Mouse (Mus musculus): ENCODE measurements around the gene Cmip. TPM values are rescaled to one million over a fixed set of nuclear protein-coding genes. Genes with fewer than 3 reads are reported as not detected.

The Cmip gene
- polyA plus RNA-seq, 1 experiment from 2014 or later = 18.7 TPM

DNA sequence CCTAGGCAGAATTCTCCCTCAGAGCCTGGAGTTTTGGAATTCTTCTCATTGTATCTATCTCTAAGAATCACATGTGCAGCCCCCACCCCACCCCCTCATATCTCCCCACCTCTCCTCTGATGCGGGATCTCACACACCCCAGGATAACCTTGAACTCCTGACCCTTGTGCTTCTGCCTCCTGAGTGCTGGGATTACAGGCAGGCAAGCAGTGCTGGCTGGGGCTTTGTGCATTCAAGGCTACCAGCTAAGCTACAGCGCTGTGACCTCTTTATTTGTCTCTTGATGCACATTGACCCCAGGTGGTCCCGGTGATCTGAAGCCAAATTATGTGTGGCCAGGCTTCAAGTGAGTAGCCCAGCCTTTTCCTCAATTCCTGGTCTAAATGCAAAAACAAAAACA is 15.0 kb upstream of the Cmip start:
- Histone ChIP-seq H3K9ac (no peak overlapping the region), H3K4me2 (no peak overlapping the region), H3K4me3 (no peak overlapping the region), H3K27ac (no peak overlapping the region), H3K9me3 (replicated peaks) (no peaks in the 10 kb centered on the region), H3K27me3 (replicated peaks) (peaks cover 15% of the 10 kb centered on the region; the same call in 1 of the 2 replicates), H3K36me3 (no peaks in the 10 kb centered on the region), H3K4me1 (peaks cover 6% of the 10 kb centered on the region; the same call in 1 of the 2 replicates)
- no peak for ATAC-seq
- 49% methylated on average over 3 of the region's 3 CpGs for whole genome bisulfite sequencing (ENCODE audit: insufficient replicate concordance)

DNA sequence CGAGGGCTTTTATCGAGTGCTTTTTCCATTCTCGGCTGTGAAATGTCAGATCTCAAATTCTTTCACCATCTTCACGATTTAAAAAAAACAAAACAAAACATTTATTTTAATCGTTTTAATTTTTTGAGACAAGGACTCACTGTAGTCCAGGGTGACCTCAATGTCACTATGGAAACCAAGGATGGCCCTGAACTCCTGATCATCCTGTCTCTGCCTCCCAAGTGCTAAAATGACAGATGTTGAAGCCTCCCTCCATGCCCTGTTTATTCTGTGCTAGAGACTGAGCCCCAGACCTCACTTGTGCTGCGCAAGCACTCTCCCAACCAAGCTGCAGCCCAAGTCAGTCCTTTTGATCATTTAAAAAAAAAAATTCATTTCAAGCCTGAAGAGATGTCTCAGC is 14.6 kb upstream of the Cmip start:
- no peak for ATAC-seq
- no peak overlapping the region for H3K9ac ChIP-seq
- H3K36me3 ChIP-seq = no peaks in the 10 kb centered on the region
- no peak overlapping the region for H3K27ac ChIP-seq
- H3K4me3 ChIP-seq = no peak overlapping the region
- peaks cover 14% of the 10 kb centered on the region; the same call in 1 of the 2 replicates for H3K27me3 ChIP-seq (replicated peaks)
- H3K9me3 ChIP-seq (replicated peaks) = no peaks in the 10 kb centered on the region
- H3K4me1 ChIP-seq = peaks cover 6% of the 10 kb centered on the region; the same call in 1 of the 2 replicates
- 66% methylated on average over 6 of the region's 6 CpGs for WGBS (ENCODE audit: insufficient replicate concordance)
- H3K4me2 ChIP-seq = no peak overlapping the region

DNA sequence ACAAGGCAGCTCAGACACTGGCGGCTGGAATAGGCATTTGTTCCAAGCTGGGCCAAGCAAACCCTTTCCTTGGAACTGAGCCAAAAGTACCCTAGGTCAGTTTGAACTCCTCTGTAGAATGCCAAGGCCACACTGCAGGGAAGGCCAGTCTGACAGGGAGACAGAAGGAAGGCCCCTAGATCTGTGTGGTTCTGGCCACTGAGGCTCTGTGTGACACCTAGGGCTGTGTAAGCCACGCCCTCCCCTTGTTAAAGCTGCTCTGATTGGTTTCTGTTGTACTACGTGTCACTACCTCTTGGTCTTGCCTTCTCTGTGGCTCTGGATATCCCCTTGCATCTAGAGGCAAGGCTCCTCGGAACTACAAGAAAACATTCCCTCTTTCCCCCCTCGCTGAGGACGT is 12.3 kb upstream of the Cmip start:
- Histone ChIP-seq H3K4me3 (no peak overlapping the region), H3K9me3 (replicated peaks) (no peaks in the 10 kb centered on the region), H3K4me2 (no peak overlapping the region), H3K9ac (no peak overlapping the region), H3K27ac (no peak overlapping the region), H3K36me3 (no peaks in the 10 kb centered on the region), H3K27me3 (replicated peaks) (peaks cover 23% of the 10 kb centered on the region; the same call in 1 of the 2 replicates), H3K4me1 (peaks cover 16% of the 10 kb centered on the region)
- peak; percentile 73 for ATAC-seq
- WGBS (ENCODE audit: insufficient replicate concordance) = 45% methylated on average over 6 of the region's 6 CpGs

DNA sequence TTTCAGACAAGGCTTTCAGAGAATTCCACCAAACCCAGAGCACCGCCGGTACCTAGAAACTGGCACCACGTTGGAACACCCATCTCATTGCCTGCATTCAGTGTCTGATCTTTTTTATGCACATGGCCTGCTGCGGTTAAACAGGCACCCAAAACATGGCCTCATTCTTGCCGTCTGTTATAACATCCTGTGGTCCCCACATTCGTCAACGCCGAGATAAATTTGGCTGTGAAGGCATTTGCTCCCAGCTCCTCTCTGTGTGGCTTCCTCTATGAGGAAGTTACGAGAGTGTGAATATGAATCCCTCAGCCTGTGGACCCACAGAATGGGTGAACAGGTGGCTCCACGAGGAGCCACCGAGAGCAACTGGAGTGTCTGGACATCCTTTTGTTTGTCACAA is 8.5 kb upstream of the Cmip start:
- H3K4me2 ChIP-seq = no peak overlapping the region
- H3K9ac ChIP-seq = no peak overlapping the region
- no peaks in the 10 kb centered on the region for H3K9me3 ChIP-seq (replicated peaks)
- H3K4me3 ChIP-seq = no peak overlapping the region
- H3K4me1 ChIP-seq = peaks cover 9% of the 10 kb centered on the region
- no peaks in the 10 kb centered on the region for H3K36me3 ChIP-seq
- H3K27ac ChIP-seq = no peak overlapping the region
- WGBS (ENCODE audit: insufficient replicate concordance) = 27% methylated on average over 11 of the region's 11 CpGs
- H3K27me3 ChIP-seq (replicated peaks) = peaks cover 25% of the 10 kb centered on the region
- no peak for ATAC-seq

- H3K4me2 ChIP-seq = no peak overlapping the region
- H3K27me3 ChIP-seq (replicated peaks) = peaks cover 25% of the 10 kb centered on the region
- WGBS (ENCODE audit: insufficient replicate concordance) = 56% methylated on average over 7 of the region's 7 CpGs
- no peak for ATAC-seq
- no peaks in the 10 kb centered on the region for H3K36me3 ChIP-seq
- H3K9ac ChIP-seq = no peak overlapping the region
- H3K27ac ChIP-seq = no peak overlapping the region
- H3K9me3 ChIP-seq (replicated peaks) = no peaks in the 10 kb centered on the region
- peaks cover 24% of the 10 kb centered on the region for H3K4me1 ChIP-seq
- H3K4me3 ChIP-seq = no peak overlapping the region
These were observed 5.7 kb upstream of the Cmip start for GRCm38 (mm10) chr8:117251086-117251681.

DNA sequence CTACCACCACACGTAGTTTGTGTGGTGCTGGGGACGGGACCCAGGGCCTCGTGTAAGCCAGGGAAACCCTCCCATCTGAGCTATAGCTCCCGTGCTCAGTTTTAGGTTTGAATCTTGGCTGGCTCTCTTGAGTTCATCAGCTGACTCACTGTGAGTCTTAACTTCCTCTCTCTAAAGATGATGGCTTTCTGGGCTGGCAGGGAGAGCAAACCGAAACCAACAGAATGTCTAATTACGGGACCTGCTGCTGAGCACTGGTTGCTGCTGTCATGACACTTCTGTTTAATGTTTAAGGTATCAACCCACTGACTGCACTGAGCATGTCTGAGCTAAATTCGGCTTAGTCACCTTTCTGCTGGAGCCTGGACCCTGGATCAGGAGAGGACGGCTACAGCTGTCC is 4.2 kb upstream of the Cmip start:
- Histone ChIP-seq H3K36me3 (no peaks in the 10 kb centered on the region), H3K27me3 (replicated peaks) (peaks cover 18% of the 10 kb centered on the region), H3K4me2 (no peak overlapping the region), H3K4me3 (no peak overlapping the region), H3K4me1 (peaks cover 26% of the 10 kb centered on the region), H3K27ac (no peak overlapping the region), H3K9me3 (replicated peaks) (no peaks in the 10 kb centered on the region), H3K9ac (no peak overlapping the region)
- ATAC-seq = no peak
- WGBS (ENCODE audit: insufficient replicate concordance) = 80% methylated on average over 8 of the region's 8 CpGs

GRCm38 (mm10) chr8:117253390-117254269 is 3.2 kb upstream of the Cmip start:
- no peak overlapping the region for H3K9ac ChIP-seq
- H3K27me3 ChIP-seq (replicated peaks) = peaks cover 13% of the 10 kb centered on the region
- no peaks in the 10 kb centered on the region for H3K36me3 ChIP-seq
- ATAC-seq = no peak
- H3K4me3 ChIP-seq = no peak overlapping the region
- peaks cover 25% of the 10 kb centered on the region for H3K4me1 ChIP-seq
- WGBS (ENCODE audit: insufficient replicate concordance) = 77% methylated on average over 17 of the region's 17 CpGs
- H3K4me2 ChIP-seq = no peak overlapping the region
- H3K9me3 ChIP-seq (replicated peaks) = no peaks in the 10 kb centered on the region
- no peak overlapping the region for H3K27ac ChIP-seq

DNA sequence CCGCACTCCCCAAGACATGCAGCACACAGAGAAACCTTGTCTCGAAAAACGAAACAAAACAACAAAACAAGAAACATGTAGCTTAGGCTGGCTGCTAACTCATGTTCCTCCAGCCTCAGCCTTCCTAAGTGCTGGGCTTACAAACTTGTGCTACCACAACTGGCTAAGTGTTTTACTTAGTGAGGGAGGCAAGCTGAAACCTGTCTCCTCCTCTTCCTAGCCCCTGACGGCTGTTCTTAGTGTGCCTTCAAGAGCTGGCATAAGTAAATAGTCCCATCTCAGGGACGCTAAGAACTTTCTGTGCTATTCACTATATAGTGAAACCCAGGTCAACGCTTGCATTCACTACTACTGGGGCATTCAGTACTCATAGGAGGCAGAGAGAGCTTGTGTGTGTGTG is 2.4 kb upstream of the Cmip start:
- Histone ChIP-seq H3K4me3 (no peak overlapping the region), H3K36me3 (no peaks in the 10 kb centered on the region), H3K9ac (no peak overlapping the region), H3K27ac (no peak overlapping the region), H3K9me3 (replicated peaks) (no peaks in the 10 kb centered on the region), H3K4me2 (no peak overlapping the region), H3K4me1 (peaks cover 33% of the 10 kb centered on the region), H3K27me3 (replicated peaks) (peaks cover 9% of the 10 kb centered on the region)
- no peak for ATAC-seq
- WGBS (ENCODE audit: insufficient replicate concordance) = 75% methylated on average over 6 of the region's 6 CpGs

DNA sequence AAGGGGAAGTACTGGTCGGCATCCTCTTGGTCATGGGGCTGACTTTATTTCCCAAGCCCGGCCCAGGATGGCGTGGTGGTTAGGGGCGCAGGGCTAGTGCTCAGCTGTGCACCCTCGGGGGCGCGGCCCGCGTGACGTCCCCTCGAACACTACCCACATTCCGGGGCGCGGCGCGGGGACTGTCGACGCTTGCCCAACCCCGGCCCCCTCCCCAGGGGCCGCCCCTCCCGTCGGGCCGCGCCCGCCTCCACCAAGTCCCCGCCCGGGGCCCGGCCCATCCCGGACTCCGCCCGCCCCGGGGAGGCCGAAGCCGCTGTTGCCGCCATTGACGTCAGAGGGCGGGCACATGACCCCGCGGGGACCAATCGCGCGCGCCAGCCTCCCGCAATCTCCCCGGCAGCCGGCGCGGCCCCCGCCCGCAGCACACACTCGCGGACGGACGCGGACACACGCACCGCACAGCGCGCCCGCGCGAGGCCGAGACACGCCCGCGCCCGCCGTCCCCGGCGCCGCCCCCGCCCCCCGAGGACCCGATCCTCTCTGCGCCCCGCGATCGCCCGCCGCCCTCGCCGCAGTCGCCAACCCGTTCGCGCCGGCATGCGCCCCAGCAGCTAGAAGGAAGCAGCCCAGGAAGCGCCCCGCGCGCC is 449 bp upstream of the Cmip start:
- H3K4me2 ChIP-seq = peak overlapping the region; percentile 90
- ATAC-seq = peak; percentile 91
- peak overlapping the region; percentile 84 for H3K4me3 ChIP-seq
- H3K9ac ChIP-seq = peak overlapping the region; percentile 96
- no peaks in the 10 kb centered on the region for H3K36me3 ChIP-seq
- WGBS (ENCODE audit: insufficient replicate concordance) = 1% methylated on average over 84 of the region's 92 CpGs
- no peaks in the 10 kb centered on the region for H3K9me3 ChIP-seq (replicated peaks)
- H3K4me1 ChIP-seq = peaks cover 52% of the 10 kb centered on the region
- no peaks in the 10 kb centered on the region; the same call in 1 of the 2 replicates for H3K27me3 ChIP-seq (replicated peaks)
- H3K27ac ChIP-seq = peak overlapping the region; percentile 88

- Histone ChIP-seq H3K4me2 (peak overlapping the region; percentile 90), H3K4me3 (peak overlapping the region; percentile 84), H3K4me1 (peaks cover 68% of the 10 kb centered on the region), H3K36me3 (no peaks in the 10 kb centered on the region), H3K27me3 (replicated peaks) (no peaks in the 10 kb centered on the region; the same call in 1 of the 2 replicates), H3K9ac (peak overlapping the region; percentile 96), H3K9me3 (replicated peaks) (no peaks in the 10 kb centered on the region), H3K27ac (peak overlapping the region; percentile 88)
- no peak for ATAC-seq
- 2% methylated on average over 22 of the region's 22 CpGs for WGBS (ENCODE audit: insufficient replicate concordance)
These were observed 1.1 kb downstream of the Cmip start for GRCm38 (mm10) chr8:117257821-117258575.

GRCm38 (mm10) chr8:117258576-117259040 is 1.7 kb downstream of the Cmip start:
- WGBS (ENCODE audit: insufficient replicate concordance) = 38% methylated on average over 6 of the region's 6 CpGs
- Histone ChIP-seq H3K4me1 (peaks cover 74% of the 10 kb centered on the region), H3K36me3 (no peaks in the 10 kb centered on the region), H3K9me3 (replicated peaks) (no peaks in the 10 kb centered on the region), H3K4me3 (peak overlapping the region; percentile 84), H3K4me2 (peak overlapping the region; percentile 90), H3K9ac (peak overlapping the region; percentile 96), H3K27me3 (replicated peaks) (no peaks in the 10 kb centered on the region; the same call in 1 of the 2 replicates), H3K27ac (peak overlapping the region; percentile 88)
- no peak for ATAC-seq
